ENCODE assay signal across 8 mouse cellular contexts in the genomic region with DNA sequence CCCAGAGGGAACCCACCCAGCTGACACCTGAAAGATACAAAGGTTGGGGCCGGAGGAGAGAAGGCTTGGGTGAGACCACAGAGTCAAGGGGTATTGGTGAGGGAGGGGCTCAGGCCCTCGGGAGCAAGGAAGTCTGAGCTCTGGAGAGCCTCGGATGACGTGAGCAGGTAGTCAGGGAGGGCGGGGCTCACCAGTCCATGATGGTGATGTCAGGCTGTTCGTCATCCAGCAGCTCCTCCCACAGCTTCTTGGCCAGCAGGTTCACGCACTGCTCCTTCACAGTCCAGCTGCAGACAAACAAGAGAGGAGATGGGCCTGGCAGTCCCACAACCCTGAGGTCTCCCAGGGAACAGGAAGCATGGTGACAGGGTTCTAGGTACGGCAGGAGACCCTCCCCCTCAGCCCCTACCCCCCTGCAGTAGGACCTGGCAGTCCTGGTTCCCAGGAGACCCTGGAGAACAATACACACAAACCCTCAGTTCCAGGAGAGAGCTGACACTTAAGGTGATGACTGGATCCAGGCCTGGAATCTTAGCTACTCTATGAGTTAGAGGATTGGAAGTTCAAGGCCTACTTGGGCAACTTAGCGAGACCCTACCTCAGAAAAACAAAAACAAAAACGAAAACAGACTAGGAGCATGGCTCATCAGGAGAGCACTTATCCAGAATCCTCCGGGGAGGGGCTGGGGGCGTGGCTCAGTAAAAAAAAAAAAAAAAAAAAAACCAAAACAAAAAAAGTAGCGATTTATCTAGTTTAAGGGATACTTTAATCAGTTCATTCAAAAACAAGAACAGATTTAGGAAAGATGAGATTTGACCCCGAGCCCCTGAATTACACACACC. TPM values are rescaled to one million over a fixed set of nuclear protein-coding genes. Genes with fewer than 3 reads are reported as not detected.
DNase-seq lines count a peak whose midpoint lies in the region; ATAC-seq lines count a peak whose summit lies in the region.
"Had no signal": no experiment of that assay in that cellular context is flagged by ENCODE, and none has a peak within 500 bp of the region (broad histone marks: within the 10 kb centered on the region; RNA-seq: fewer than 3 reads in every experiment).

No protein-coding gene starts in this region.

- no peak overlapping the region for H3K9ac ChIP-seq in neural tube, embryonic 11.5 days (ENCODE audit: low read length)

- peaks cover 3% of the 10 kb centered on the region; the same call in 1 of the 2 replicates for H3K4me1 ChIP-seq in neural tube, embryonic 11.5 days (ENCODE audit: control insufficient read depth, insufficient read depth, low read length)

- no peak overlapping the region for H3K4me2 ChIP-seq in neural tube, embryonic 11.5 days (ENCODE audit: low read depth)

- peak; percentile 26 for DNase-seq in neural tube, embryonic 11.5 days (ENCODE audit: low spot score)
- DNase-seq in neural tube, embryonic 10.5 days (ENCODE audit: extremely low spot score, low spot score): no peak
- peak; percentile 21 for DNase-seq in forelimb bud, embryonic 11.5 days (ENCODE audit: low read depth, low spot score)
- peak; percentile 46 to 69 for DNase-seq in kidney, postnatal 36 days
- DNase-seq in left cerebral cortex, adult 18-20 months (ENCODE audit: low spot score in 2 of 2): no peak
- DNase-seq in adrenal gland, postnatal 10 days: no peak
- DNase-seq: thymus, postnatal 25 days had no signal

- WGBS in neural tube, embryonic 11.5 days: 22% methylated on average over 14 of the region's 14 CpGs

- peaks cover 27% of the 10 kb centered on the region for H3K27me3 ChIP-seq in neural tube, embryonic 11.5 days (ENCODE audit: control insufficient read depth, insufficient read depth, low read length)

- H3K36me3 ChIP-seq in neural tube, embryonic 11.5 days (ENCODE audit: control insufficient read depth, insufficient read depth, low read length): no peaks in the 10 kb centered on the region

- no peak overlapping the region for H3K4me3 ChIP-seq in neural tube, embryonic 11.5 days (ENCODE audit: low read depth, low read length)

- no peaks in the 10 kb centered on the region for H3K9me3 ChIP-seq in neural tube, embryonic 11.5 days (ENCODE audit: control insufficient read depth, low read length)

- H3K27ac ChIP-seq in neural tube, embryonic 11.5 days (ENCODE audit: low read depth, low read length): no peak overlapping the region

- 0 out of 2 replicates have a peak, but pooled peaks have one; percentile 31 for ATAC-seq in neural tube, embryonic 11.5 days (ENCODE audit: insufficient read depth, low FRiP score, low TSS enrichment)
- ATAC-seq in erythroid progenitor cell, adult 5-6 weeks (replicated peaks; ENCODE audit: low FRiP score, poor library complexity, severe bottlenecking): no peak

RNA-seq across cellular contexts. Expression of a gene that starts 1.8 kb away (rescaled TPM):
- polyA plus RNA-seq in neural tube, embryonic 11.5 days (2014; fragmentation: Nextera tagmentation; extraction: Ambion mirVana): 0.15 TPM in 1 of 2 replicates, not detected in the other
- under 1 TPM in 1 of 2 experiments, not detected in 1; 0.28 TPM for total RNA-seq in left cerebral cortex, adult 18-20 months (2021)
- not detected for total RNA-seq in adrenal gland, postnatal 10 days (2021)
- not detected in 2 replicates for total RNA-seq in erythroid progenitor cell, adult 5-6 weeks (2015; ENCODE audit: low replicate concordance)
- not detected in 2 replicates for total RNA-seq in erythroid progenitor cell, adult 5-6 weeks (2017; ENCODE audit: low replicate concordance)

RNA-seq across cellular contexts. Expression of a gene that starts 4.6 kb away (rescaled TPM):
- polyA plus RNA-seq in neural tube, embryonic 11.5 days (2014; fragmentation: Nextera tagmentation; extraction: Ambion mirVana): not detected in 2 replicates
- not detected for total RNA-seq in left cerebral cortex, adult 18-20 months (2021)
- not detected for total RNA-seq in adrenal gland, postnatal 10 days (2021)
- not detected in 2 replicates for total RNA-seq in erythroid progenitor cell, adult 5-6 weeks (2015; ENCODE audit: low replicate concordance)
- not detected in 2 replicates for total RNA-seq in erythroid progenitor cell, adult 5-6 weeks (2017; ENCODE audit: low replicate concordance)

RNA-seq across cellular contexts. Expression of a gene that starts 22.6 kb away (rescaled TPM):
- not detected in 2 replicates for polyA plus RNA-seq in neural tube, embryonic 11.5 days (2014; fragmentation: Nextera tagmentation; extraction: Ambion mirVana)
- total RNA-seq in left cerebral cortex, adult 18-20 months (2021): not detected
- not detected for total RNA-seq in adrenal gland, postnatal 10 days (2021)
- not detected in 2 replicates for total RNA-seq in erythroid progenitor cell, adult 5-6 weeks (2015; ENCODE audit: low replicate concordance)
- not detected in 2 replicates for total RNA-seq in erythroid progenitor cell, adult 5-6 weeks (2017; ENCODE audit: low replicate concordance)

RNA-seq across cellular contexts. Expression of a gene that starts 35.0 kb away (rescaled TPM):
- not detected in 2 replicates for polyA plus RNA-seq in neural tube, embryonic 11.5 days (2014; fragmentation: Nextera tagmentation; extraction: Ambion mirVana)
- not detected for total RNA-seq in left cerebral cortex, adult 18-20 months (2021)
- not detected for total RNA-seq in adrenal gland, postnatal 10 days (2021)
- not detected in 2 replicates for total RNA-seq in erythroid progenitor cell, adult 5-6 weeks (2015; ENCODE audit: low replicate concordance)
- total RNA-seq in erythroid progenitor cell, adult 5-6 weeks (2017; ENCODE audit: low replicate concordance): not detected in 2 replicates

RNA-seq across cellular contexts. Expression of a gene that starts 52.7 kb away (rescaled TPM):
- 37.8 and 39.5 TPM in 2 replicates for polyA plus RNA-seq in neural tube, embryonic 11.5 days (2014; fragmentation: Nextera tagmentation; extraction: Ambion mirVana)
- 10 to 100 TPM; 67.8 to 80.1 TPM for total RNA-seq in left cerebral cortex, adult 18-20 months (2021)
- total RNA-seq in adrenal gland, postnatal 10 days (2021): 10 to 100 TPM; 45.5 to 49.6 TPM
- 15.9 and 29.6 TPM in 2 replicates for total RNA-seq in erythroid progenitor cell, adult 5-6 weeks (2015; ENCODE audit: low replicate concordance)
- total RNA-seq in erythroid progenitor cell, adult 5-6 weeks (2017; ENCODE audit: low replicate concordance): 8.0 and 20.2 TPM in 2 replicates

Comparison
In these comparisons a context has a peak if more than half of its experiments do, and no peak if none do; other contexts are left out.
1. DNase-seq: peak in neural tube, embryonic 11.5 days (single experiment), forelimb bud, embryonic 11.5 days (single experiment) and kidney, postnatal 36 days (2 of 2); none in neural tube, embryonic 10.5 days (single experiment), left cerebral cortex, adult 18-20 months (0 of 2) and adrenal gland, postnatal 10 days (single experiment).